Comparison of ENCODE assay signal across 9 mouse cellular contexts in genomic region chr4:152178344-152178864, GRCm38 (mm10). TPM values are rescaled to one million over a fixed set of nuclear protein-coding genes. Genes with fewer than 3 reads are reported as not detected.
A peak's percentile ranks its signal among the peaks of the same experiment; 100 is the strongest.
DNase-seq lines count a peak whose midpoint lies in the region; ATAC-seq and TF ChIP-seq lines count a peak whose summit lies in the region.
"Had no signal": no experiment of that assay in that cellular context is flagged by ENCODE, and none has a peak within 500 bp of the region (broad histone marks: within the 10 kb centered on the region; RNA-seq: fewer than 3 reads in every experiment).

No protein-coding gene starts in this region.

- peak overlapping the region; percentile 79 for H3K9ac ChIP-seq in forebrain, embryonic 11.5 days (ENCODE audit: low read length)

- H3K4me2 ChIP-seq in forebrain, embryonic 11.5 days (ENCODE audit: low read depth, low read length, severe bottlenecking), result peak overlapping the region; percentile 96

- peaks cover 4% of the 10 kb centered on the region; the same call in 1 of the 2 replicates for H3K27me3 ChIP-seq in forebrain, embryonic 11.5 days (ENCODE audit: control insufficient read depth, insufficient read depth, low read length)

- H3K9me3 ChIP-seq in forebrain, embryonic 11.5 days (ENCODE audit: control insufficient read depth, low read length), result no peaks in the 10 kb centered on the region

- H3K4me1 ChIP-seq in bone marrow macrophage, adult 2 months (ENCODE audit: control insufficient read depth, insufficient read depth, low read length), result peaks cover 14% of the 10 kb centered on the region
- H3K4me1 ChIP-seq in forebrain, embryonic 11.5 days (replicated peaks; ENCODE audit: control insufficient read depth, insufficient read depth, low read length), result peaks cover 6% of the 10 kb centered on the region

- peak; percentile 81 for ATAC-seq in forebrain, embryonic 11.5 days (replicated peaks; ENCODE audit: low FRiP score)
- peak; percentile 34 for ATAC-seq in megakaryocyte-erythroid progenitor cell, adult 5-6 weeks (replicated peaks; ENCODE audit: low FRiP score, low TSS enrichment, poor library complexity, severe bottlenecking)

- no peak for TF ChIP-seq CTCF in bone marrow macrophage, adult 2 months (IDR thresholded peaks at IDR 0.05; ENCODE audit: low read depth, low read length)

- peak overlapping the region; percentile 76 for H3K4me3 ChIP-seq in bone marrow macrophage, adult 2 months (ENCODE audit: insufficient read depth, low read length)
- peak overlapping the region; percentile 60 for H3K4me3 ChIP-seq in forebrain, embryonic 11.5 days (ENCODE audit: low read depth, low read length)

- no peak for TF ChIP-seq POLR2A in bone marrow macrophage, adult 2 months (IDR thresholded peaks at IDR 0.05; ENCODE audit: borderline replicate concordance, low read depth, low read length)

- intact Hi-C loops in left cerebral cortex, postnatal 25 days (cut with DNase I), result loop anchor here (2.0 to 10.0 kb wide), 3 partner anchors 34 to 299 kb away; partner anchors contain the start of genes Kcnab2 and Nphp4

- under 1% methylated on average over 34 of the region's 35 CpGs for WGBS in forebrain, embryonic 11.5 days

- peak; percentile 42 to 58 for DNase-seq in left cerebral cortex, adult 18-20 months (ENCODE audit: low spot score in 2 of 2)
- DNase-seq in left cerebral cortex, adult 11 months (ENCODE audit: low spot score), result no peak
- DNase-seq in forebrain, embryonic 11.5 days (ENCODE audit: low spot score), result peak; percentile 76
- DNase-seq in heart, postnatal 4 days, result peak; percentile 70
- peak; percentile 48 for DNase-seq in left cerebral cortex, postnatal 25 days (ENCODE audit: low spot score in 2 of 2)
- no peak for DNase-seq in c-Kit-positive CD71-positive TER-119-positive erythroid progenitor cells, embryonic 14.5 days (ENCODE audit: low spot score)

- no peaks in the 10 kb centered on the region; the same call in 1 of the 2 replicates for H3K36me3 ChIP-seq in forebrain, embryonic 11.5 days (ENCODE audit: control insufficient read depth, insufficient read depth, low read length)

- 0 out of 2 replicates have a peak overlapping the region, but pooled peaks have one; percentile 4 for H3K27ac ChIP-seq in bone marrow macrophage, adult 2 months (ENCODE audit: insufficient read depth, low read depth, low read length)
- H3K27ac ChIP-seq in forebrain, embryonic 11.5 days (ENCODE audit: low read depth, low read length), result no peak overlapping the region

RNA-seq across cellular contexts. Expression of gene Acot7, which starts 0.5 kb away (rescaled TPM):
- 100 to 1,000 TPM; 328 to 345 TPM for total RNA-seq in left cerebral cortex, adult 18-20 months (2021)
- 39.0 and 46.2 TPM in 2 replicates for polyA plus RNA-seq in bone marrow macrophage, adult 2 months (2012; ENCODE audit: insufficient read depth, insufficient read length, missing spikeins)
- 75.1 and 77.8 TPM in 2 replicates for polyA plus RNA-seq in forebrain, embryonic 11.5 days (2014; fragmentation: Nextera tagmentation; extraction: Ambion mirVana)
- 10 to 100 TPM; 54.3 to 58.4 TPM for total RNA-seq in heart, postnatal 4 days (2021)
- total RNA-seq in left cerebral cortex, postnatal 25 days (2021), result 100 to 1,000 TPM; 308 to 337 TPM
- total RNA-seq in megakaryocyte-erythroid progenitor cell, adult 5-6 weeks (2014; fragmentation: Nextera tagmentation), result 33.8 and 42.9 TPM in 2 replicates
- 25.3 and 38.1 TPM in 2 replicates for total RNA-seq in megakaryocyte-erythroid progenitor cell, adult 5-6 weeks (2017)

RNA-seq across cellular contexts. Expression of gene Hes2, which starts 19.7 kb away (rescaled TPM):
- total RNA-seq in left cerebral cortex, adult 18-20 months (2021), result not detected
- not detected in 2 replicates for polyA plus RNA-seq in bone marrow macrophage, adult 2 months (2012; ENCODE audit: insufficient read depth, insufficient read length, missing spikeins)
- polyA plus RNA-seq in forebrain, embryonic 11.5 days (2014; fragmentation: Nextera tagmentation; extraction: Ambion mirVana), result not detected in 2 replicates
- not detected for total RNA-seq in heart, postnatal 4 days (2021)
- not detected for total RNA-seq in left cerebral cortex, postnatal 25 days (2021)
- 0.35 TPM in 1 of 2 replicates, not detected in the other for total RNA-seq in megakaryocyte-erythroid progenitor cell, adult 5-6 weeks (2014; fragmentation: Nextera tagmentation)
- total RNA-seq in megakaryocyte-erythroid progenitor cell, adult 5-6 weeks (2017), result not detected in 2 replicates
- total RNA-seq: layer of hippocampus, postnatal 14 days had no signal

RNA-seq across cellular contexts. Expression of gene Espn, which starts 26.2 kb away (rescaled TPM):
- 1 to 10 TPM; 3.0 to 3.4 TPM for total RNA-seq in left cerebral cortex, adult 18-20 months (2021)
- 0.44 and 0.97 TPM in 2 replicates for polyA plus RNA-seq in bone marrow macrophage, adult 2 months (2012; ENCODE audit: insufficient read depth, insufficient read length, missing spikeins)
- polyA plus RNA-seq in forebrain, embryonic 11.5 days (2014; fragmentation: Nextera tagmentation; extraction: Ambion mirVana), result 0.90 and 1.2 TPM in 2 replicates
- total RNA-seq in heart, postnatal 4 days (2021), result 1 to 10 TPM; 1.5 to 1.8 TPM
- 1 to 10 TPM in 1 of 2 experiments, under 1 TPM in 1; 0.73 to 1.2 TPM for total RNA-seq in left cerebral cortex, postnatal 25 days (2021)
- total RNA-seq in megakaryocyte-erythroid progenitor cell, adult 5-6 weeks (2014; fragmentation: Nextera tagmentation), result 2.9 and 5.7 TPM in 2 replicates
- total RNA-seq in megakaryocyte-erythroid progenitor cell, adult 5-6 weeks (2017), result 2.2 and 3.1 TPM in 2 replicates

Comparison
In these comparisons a context has a peak if more than half of its experiments do, and no peak if none do; other contexts are left out.
1. DNase-seq: peak in left cerebral cortex, adult 18-20 months (2 of 2), forebrain, embryonic 11.5 days (single experiment), heart, postnatal 4 days (single experiment) and left cerebral cortex, postnatal 25 days (2 of 2); none in left cerebral cortex, adult 11 months (single experiment) and c-Kit-positive CD71-positive TER-119-positive erythroid progenitor cells, embryonic 14.5 days (single experiment).
2. RNA of gene Acot7, which starts 0.5 kb away (total RNA-seq): 328 to 345 TPM in left cerebral cortex, adult 18-20 months and 308 to 337 TPM in left cerebral cortex, postnatal 25 days; 54.3 to 58.4 TPM in heart, postnatal 4 days and 25.3 to 42.9 TPM in megakaryocyte-erythroid progenitor cell, adult 5-6 weeks; every median in the first group is over 4 times any median in the second.